Mouse (Mus musculus) retina, adult 2 months (tissue): ENCODE measurements around the gene Rp9.
"Not testable (repeated sequence)": the region's sequence is repeated elsewhere in the genome, so short reads cannot be mapped to it uniquely, and the experiment has no call there.

Experiments used
- DNase-seq: peaks from one replicate; pipeline ENCODE4 v3.0.0-alpha.2; 2012; ENCODE audit warnings: low read depth, low spot score

Rp9 gene

DNA sequence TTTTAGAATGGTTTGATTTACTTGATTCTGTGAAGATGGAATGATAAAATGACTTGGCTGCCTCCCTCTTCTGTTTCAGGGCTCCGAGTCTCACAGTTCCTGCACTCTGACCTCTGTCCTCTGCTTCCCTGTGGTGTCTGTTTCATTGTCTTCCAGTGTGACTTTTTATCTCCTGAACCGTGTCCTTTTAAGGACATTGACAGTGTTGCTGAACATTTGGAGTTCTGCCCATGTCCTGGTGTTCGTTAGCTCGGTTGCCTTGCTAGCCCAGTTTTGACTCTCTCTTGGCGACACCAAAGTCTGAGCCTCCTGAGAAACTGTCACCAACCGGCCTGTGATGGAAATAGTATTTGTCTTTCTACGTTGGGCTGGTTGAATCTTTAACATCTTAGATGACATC is 49.1 kb downstream of the Rp9 start:
- no peak for DNase-seq

DNA sequence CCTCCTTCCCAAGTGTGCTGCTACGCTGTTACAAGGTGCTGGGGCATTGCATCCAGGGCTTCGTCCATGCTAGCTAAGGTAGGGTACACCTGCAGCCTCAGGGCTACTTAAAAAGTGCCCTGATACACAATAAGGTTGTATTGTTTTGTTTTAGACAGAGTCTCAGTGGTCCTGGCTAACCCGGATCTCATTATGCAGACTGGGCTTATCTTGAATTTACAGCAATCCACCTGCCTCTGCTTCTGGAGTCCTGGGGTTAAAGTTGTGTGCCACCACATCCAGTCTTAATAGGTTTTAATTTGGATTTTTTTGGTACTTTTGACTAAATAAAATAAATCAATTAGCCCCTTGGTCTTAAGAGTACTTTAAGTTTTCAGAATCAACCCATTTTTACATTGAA is 49.7 kb downstream of the Rp9 start:
- no peak for DNase-seq

GRCm38 (mm10) chr9:22417547-22417946 is 52.0 kb downstream of the Rp9 start:
- no peak for DNase-seq

GRCm38 (mm10) chr9:22416187-22416586 is 53.4 kb downstream of the Rp9 start:
- DNase-seq: no peak

DNA sequence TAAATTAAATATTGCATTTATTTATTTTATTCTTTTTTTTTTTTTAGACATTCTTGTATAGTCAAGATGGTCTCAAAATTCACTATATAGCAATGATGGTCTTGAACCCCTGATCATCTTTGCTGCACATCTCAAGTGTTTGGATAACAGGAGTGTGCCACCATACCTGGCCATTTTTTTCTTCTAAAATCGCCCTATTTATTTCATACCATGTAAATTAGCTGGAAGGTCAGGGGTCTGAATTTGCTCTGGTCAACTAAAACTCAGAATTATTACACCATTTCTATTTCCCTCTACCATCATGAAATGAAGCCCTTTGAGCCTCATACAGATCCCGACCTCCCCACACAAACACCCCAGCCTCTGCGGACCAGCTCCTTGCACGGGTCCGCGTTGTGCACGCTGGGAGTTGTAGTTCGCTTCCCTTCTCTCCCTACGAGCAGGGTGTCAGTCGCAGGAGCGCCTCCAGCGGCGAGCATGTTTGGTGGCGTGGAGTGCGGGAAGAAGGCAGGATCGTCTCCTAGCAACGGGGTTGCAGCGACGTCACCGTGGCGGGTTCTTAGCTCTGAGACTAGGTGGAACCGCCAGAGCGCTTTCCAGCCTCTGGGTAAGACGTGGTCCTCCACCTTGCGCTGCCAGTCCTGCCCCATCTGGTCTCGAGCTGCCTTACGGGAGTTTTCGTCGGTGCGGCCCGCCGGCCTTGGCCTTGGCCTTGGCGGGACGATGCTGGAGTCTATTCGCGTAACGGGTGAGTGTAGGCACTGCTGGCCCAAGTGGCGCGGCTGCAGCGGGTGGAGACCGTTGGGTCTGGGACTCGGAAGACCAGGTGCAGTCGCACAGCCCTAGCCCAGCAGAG is 58.3 kb downstream of the Rp9 start, which contains the start of gene 9530077C05Rik:
Gene 9530077C05Rik (plus strand): TSS at position 512 of the 856 bp plus-strand sequence.
- peak; percentile 93 for DNase-seq

- DNase-seq: no peak
These were observed 60.0 kb downstream of the Rp9 start for GRCm38 (mm10) chr9:22409501-22409900.

- DNase-seq: not testable (repeated sequence)
These were observed 61.2 kb downstream of the Rp9 start for GRCm38 (mm10) chr9:22408344-22408743.

- not testable (repeated sequence) for DNase-seq
These were observed 61.9 kb downstream of the Rp9 start for GRCm38 (mm10) chr9:22407633-22408032.

DNA sequence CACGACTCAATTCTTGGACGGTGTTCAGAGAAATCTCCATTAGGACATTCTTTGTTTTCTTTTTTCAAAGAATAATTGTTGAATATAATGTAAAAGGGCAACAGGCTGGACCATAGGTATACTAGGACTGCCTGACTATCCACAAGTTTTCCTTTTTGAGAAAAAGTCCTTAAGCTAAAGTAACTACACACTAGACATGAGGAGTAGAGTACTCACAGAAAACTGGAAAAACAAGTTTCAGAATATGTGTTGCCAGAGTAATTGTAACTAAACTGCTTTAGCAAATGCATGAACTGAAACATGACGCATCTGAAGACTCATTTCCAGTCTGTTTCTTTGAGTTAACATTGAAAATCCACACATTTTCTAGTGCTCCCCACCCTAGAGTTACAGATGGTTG is 64.1 kb downstream of the Rp9 start:
- no peak for DNase-seq

GRCm38 (mm10) chr9:22403501-22403900 is 66.0 kb downstream of the Rp9 start:
- DNase-seq: not testable (repeated sequence)

- DNase-seq: no peak
These were observed 66.6 kb downstream of the Rp9 start for GRCm38 (mm10) chr9:22402976-22403375.

- DNase-seq: no peak
These were observed 67.5 kb downstream of the Rp9 start for GRCm38 (mm10) chr9:22402001-22402400.

DNA sequence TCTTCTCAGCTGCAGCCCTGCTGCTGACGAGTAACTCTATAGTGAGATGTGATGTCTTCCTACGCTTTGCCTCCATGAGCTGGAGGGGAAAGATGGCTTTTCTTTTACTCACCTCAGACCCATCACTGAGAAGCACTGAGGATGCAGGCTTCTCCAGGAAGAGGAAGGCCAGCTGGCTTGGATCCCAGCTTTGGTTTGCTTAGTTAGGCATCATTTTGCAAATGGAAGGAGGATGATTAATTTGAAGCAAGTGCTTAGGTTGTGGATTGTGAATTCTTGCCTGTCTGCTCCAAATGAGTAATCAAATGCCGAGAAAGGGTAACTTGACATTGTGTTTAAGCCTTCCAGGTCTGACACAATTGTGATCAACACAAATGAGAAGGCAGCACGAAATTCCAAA is 70.5 kb downstream of the Rp9 start:
- no peak for DNase-seq

- no peak for DNase-seq
These were observed 74.8 kb downstream of the Rp9 start for GRCm38 (mm10) chr9:22394725-22395124.

GRCm38 (mm10) chr9:22390390-22390789 is 79.2 kb downstream of the Rp9 start:
- DNase-seq: no peak

GRCm38 (mm10) chr9:22389736-22390245 is 79.8 kb downstream of the Rp9 start:
- no peak for DNase-seq

DNA sequence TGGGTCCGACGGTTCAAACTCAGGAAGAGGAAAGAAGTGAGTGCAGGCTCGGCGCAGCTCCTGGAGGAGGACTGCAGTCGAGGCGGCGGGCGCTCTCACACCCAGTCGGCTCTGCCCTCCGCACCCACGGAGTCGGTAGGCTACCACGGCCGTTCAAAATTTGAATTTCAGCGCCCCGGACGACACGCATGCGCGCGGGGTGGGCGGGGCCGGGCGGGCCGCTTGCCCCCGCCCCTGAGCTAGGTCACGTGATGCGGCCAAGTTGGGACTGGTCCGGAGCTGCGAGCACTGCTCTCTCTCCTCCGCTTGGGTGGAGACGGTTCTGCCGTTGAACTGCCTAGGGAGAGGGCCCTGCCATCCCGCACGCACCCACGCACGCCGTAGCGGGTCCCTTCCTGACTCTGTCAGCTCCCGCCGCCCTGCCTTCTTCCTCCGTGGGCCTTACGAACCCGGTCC is 80.5 kb downstream of the Rp9 start, which contains the start of gene Anln:
Gene Anln (minus strand): TSS at position 168 of the 456 bp plus-strand sequence.
- DNase-seq: peak; percentile 65

DNA sequence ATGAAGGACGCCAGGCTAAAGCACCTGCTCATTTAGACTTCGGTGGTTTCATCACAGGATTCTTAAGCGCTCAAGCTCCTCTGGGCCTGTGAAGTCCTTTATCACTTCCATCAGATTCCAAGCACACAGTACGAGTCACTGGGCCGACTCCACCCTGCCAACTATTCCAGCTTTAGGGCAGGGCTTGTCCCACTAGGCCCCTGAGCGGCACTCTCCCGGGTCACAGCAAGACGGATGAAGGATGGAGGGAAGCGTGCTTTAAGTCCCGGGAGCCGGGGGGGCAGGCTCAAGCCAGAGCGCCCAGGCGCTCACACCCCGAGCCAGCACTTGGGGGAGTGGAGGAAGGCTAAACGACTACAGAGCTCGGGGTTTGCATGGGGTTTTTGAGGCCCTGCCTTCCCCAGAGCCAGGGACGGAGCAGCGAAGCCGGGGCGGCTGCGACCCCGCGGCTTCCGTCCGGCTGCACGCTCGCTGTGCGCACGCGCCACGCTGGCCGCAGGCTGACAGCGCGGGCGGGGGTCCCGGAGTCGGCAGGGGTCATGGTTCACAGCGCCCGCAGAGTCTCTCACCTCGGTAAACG is 81.1 kb downstream of the Rp9 start:
- DNase-seq: no peak

DNA sequence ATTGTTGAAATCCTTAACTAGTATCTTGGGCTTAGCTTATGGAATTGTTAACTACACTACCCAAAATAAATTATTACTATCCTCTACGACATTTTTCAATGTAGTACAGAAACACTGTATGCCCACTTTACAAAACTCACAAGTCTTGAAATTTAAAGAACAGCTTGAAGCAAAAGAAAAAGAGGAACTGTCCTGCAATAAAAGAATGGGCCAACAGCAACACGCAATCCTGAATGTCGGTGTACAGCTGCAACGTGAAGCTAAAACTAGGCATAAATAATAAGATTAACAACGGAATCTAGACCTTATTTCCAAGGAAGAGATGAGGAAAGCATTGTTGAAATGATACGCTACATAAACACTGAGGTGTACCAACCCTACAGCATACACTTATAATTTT is 81.6 kb downstream of the Rp9 start:
- no peak for DNase-seq

- DNase-seq: no peak
These were observed 83.7 kb downstream of the Rp9 start for GRCm38 (mm10) chr9:22385890-22386289.

GRCm38 (mm10) chr9:22376086-22376485 is 93.5 kb downstream of the Rp9 start:
- no peak for DNase-seq

- DNase-seq: no peak
These were observed 96.8 kb downstream of the Rp9 start for GRCm38 (mm10) chr9:22372760-22373159.

DNA sequence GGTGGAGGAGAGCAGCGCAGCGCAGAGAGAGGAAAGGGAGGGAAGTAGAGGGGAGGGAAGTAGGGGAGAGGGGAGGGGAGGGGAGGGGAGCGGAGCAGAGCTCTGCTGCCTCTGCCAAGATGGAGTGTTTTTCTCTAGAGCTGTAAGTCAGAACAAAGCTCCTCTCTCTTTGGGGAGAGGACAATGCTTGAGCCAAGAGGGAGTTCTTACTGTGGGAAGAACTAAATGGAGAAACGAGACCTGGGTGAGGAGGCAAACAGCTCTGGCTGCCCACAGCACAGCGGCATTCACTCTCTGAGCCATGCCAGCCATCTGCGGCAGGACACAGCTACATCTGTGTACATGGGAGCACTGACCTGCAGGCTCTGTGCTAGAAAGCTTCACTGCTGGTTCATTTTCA is 101.5 kb downstream of the Rp9 start:
- DNase-seq: no peak
